Mouse (Mus musculus) bone marrow macrophage, adult 2 months (primary cell): ENCODE results near the gene Cep83. TPM values are rescaled to one million over a fixed set of nuclear protein-coding genes. Genes with fewer than 3 reads are reported as not detected.

Source experiments
- H3K27ac ChIP-seq: 2 replicates; pipeline ENCODE4 v1.5.1; 2012; ENCODE audit warnings: low read depth, low read length; ENCODE audit not compliant: insufficient read depth
- H3K4me1 ChIP-seq: 2 replicates; pipeline ENCODE4 v1.6.1; 2012; ENCODE audit warnings: low read length; ENCODE audit not compliant: control insufficient read depth, insufficient read depth
- H3K4me3 ChIP-seq: 2 replicates; pipeline ENCODE4 v1.5.1; 2012; ENCODE audit warnings: mild to moderate bottlenecking, low read length, moderate library complexity; ENCODE audit not compliant: insufficient read depth
- CTCF ChIP-seq: IDR thresholded peaks from 2 replicates; pipeline ENCODE4 v1.5.1; 2012; ENCODE audit warnings: low read depth, mild to moderate bottlenecking, low read length, moderate library complexity
- POLR2A ChIP-seq: IDR thresholded peaks from 2 replicates; pipeline ENCODE4 v1.6.1; 2012; ENCODE audit warnings: mild to moderate bottlenecking, low read depth, low read length, borderline replicate concordance
- polyA plus RNA-seq: library from polyadenylated mRNA; stranded (reverse); fragments of >200 nt; gene quantifications from 2 replicates; pipeline ENCODE4 v1.2.4, GENCODE M21; 2012; ENCODE audit not compliant: missing spikeins, insufficient read depth, insufficient read length

The Cep83 gene
- 26.4 and 29.6 TPM in 2 replicates for polyA plus RNA-seq

DNA sequence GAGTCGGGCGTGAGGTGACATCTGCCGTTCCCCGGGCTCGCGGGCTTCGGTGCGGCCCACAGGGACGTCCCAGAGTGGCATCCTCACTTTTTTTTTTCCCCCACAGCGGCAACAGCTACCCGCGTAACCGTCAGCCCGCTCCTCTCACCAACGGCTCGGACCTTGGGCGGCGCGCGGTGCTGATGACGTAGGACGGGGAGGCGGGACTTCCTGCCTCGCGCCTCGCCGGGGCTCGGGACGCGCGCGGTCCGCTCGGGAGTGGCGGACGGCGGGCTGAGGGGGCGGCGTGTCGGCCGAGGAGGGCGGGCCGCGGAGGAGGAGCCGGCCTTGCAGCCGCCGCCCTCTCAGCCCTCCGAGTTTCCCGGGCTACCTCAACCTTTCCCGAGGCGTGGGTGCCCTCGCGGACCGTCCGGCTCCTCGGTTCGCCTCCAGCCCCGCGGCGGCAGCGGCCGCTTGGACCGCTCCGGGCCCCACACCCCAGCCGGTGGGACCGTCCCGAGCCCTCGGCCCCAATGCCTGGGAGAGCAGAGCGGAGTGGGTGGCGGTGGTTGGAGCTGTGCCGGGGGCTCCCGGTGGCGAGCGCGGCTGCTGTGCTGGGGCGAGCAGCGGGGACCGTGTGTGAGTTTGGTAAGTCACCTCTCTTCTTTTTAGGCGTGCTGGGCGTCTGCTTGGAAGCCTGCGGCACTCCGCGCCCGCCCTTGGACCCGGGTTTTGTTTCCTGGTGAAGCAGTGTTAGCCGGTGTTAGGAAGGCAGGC, at the start of gene Cep83:
Cep83 (plus strand) TSS at position 235 of the 756 bp plus-strand sequence.
- Histone ChIP-seq H3K4me1 (peaks cover 11% of the 10 kb centered on the region), H3K27ac (peak within 1 kb of the TSS; percentile 80), H3K4me3 (peak within 1 kb of the TSS; percentile 78)
- no peak for TF ChIP-seq CTCF
- no peak for TF ChIP-seq POLR2A

DNA sequence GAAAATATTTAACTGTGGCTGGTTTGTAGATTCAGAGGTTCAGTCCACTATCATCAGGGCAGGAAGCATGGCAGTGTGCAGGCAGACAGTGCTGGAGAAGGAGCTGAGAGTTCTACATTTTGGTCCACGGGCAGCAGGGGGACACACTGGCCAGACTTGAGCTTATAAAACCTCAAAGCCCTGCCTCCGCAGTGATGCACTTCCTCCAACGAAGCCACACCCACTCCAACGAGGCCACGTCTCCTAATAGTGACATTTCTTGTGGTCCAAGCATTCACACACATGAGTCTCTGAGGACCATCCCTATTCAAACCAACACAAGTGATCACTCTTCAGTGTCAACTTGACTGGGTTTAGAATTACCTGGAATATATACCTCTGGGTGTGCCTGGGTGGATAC, 49.2 kb upstream of the Cep83 start:
- TF ChIP-seq CTCF (no peak), POLR2A (no peak)
- Histone ChIP-seq H3K4me1 (peaks cover 29% of the 10 kb centered on the region), H3K27ac (peak overlapping the region; percentile 72), H3K4me3 (no peak overlapping the region)

DNA sequence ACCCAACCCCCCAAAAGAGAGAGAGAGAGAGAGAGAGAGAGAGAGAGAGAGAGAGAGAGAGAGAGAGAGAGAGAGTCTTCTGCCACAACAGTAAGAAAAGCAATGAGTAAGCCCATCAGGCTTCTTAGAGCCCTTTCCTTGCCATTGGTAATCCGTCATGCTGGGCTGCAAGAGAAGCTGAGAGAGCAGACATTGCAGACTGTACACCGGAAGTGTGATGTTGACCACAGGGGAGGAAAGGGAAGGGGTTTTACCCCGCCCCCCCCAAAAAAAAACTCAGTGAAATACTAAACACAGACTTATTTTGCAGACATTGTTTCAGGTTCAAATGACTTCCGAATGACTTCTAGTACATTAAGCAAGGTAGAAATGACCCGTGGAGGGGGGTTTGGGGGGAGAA, 48.4 kb upstream of the Cep83 start:
- TF ChIP-seq CTCF (no peak), POLR2A (no peak)

DNA sequence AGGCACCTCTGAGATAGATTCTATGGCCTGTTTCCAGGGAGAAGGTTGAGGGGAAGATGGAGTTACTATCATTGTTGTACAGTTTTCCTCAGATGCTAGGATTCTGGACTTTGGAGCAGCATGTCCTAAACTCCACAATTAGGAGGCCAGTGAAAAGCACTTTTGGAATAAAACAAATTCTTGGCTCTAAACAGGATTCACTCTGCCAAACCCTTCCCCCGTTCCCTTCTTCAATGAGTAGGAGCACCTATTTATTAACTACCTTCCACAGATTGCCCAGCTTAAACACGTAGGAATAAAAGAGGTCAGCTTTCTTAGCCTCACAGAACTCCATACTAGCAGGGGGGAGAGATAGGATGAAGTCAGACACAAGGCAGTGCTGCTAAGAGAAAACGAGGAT, 24.4 kb upstream of the Cep83 start:
- Histone ChIP-seq H3K4me3 (no peak overlapping the region), H3K27ac (no peak overlapping the region), H3K4me1 (0 out of 2 replicates have a peak, but pooled peaks cover 3% of the 10 kb centered on the region)
- no peak for TF ChIP-seq POLR2A
- no peak for TF ChIP-seq CTCF

More for the DNA sequence above, 48.4 kb upstream of the Cep83 start:
- Histone ChIP-seq H3K4me1 (peaks cover 29% of the 10 kb centered on the region), H3K27ac (peak overlapping the region; percentile 72), H3K4me3 (no peak overlapping the region)

DNA sequence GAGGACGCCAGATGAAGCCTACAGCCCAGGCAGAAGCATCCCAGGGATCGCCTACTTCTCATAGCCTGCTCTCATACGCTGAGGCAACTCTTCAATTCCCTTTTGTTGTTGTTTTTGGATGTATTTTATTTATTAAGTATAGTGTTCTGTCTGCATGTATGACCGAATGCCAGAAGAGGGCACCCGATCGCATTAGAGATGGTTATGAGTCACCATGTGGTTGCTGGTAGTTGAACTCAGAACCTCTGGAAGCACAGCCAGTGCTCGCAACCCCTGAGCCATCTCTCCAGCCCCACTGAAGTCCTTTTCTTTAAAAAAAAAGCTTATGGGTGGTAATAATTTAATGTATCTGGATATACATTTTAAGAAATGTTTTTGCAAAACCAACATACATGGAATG, 24.0 kb upstream of the Cep83 start:
- H3K27ac ChIP-seq, result no peak overlapping the region
- H3K4me1 ChIP-seq, result 0 out of 2 replicates have a peak, but pooled peaks cover 3% of the 10 kb centered on the region
- TF ChIP-seq POLR2A (no peak), CTCF (no peak)
- H3K4me3 ChIP-seq, result no peak overlapping the region

DNA sequence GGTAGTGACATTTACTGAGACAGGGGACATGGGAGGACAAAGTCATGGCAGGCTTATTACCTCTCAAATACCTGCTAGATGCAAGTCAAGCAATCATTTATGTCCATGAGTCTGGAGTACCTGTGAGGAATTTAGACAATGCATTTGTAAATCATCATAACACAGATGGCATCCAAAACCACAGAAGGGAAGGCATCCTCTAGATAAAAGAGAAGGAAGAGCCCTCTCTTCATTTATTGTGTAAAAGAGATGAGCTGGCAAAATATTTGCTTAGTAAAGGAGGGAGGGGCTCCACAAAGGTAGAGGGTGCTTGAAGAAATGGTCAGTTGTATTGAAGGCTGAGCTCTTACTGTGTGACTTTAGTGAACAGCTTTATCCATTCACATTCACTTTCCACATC, 20.3 kb upstream of the Cep83 start:
- Histone ChIP-seq H3K27ac (no peak overlapping the region), H3K4me3 (no peak overlapping the region), H3K4me1 (0 out of 2 replicates have a peak, but pooled peaks cover 3% of the 10 kb centered on the region)
- TF ChIP-seq CTCF, result no peak
- TF ChIP-seq POLR2A, result no peak

DNA sequence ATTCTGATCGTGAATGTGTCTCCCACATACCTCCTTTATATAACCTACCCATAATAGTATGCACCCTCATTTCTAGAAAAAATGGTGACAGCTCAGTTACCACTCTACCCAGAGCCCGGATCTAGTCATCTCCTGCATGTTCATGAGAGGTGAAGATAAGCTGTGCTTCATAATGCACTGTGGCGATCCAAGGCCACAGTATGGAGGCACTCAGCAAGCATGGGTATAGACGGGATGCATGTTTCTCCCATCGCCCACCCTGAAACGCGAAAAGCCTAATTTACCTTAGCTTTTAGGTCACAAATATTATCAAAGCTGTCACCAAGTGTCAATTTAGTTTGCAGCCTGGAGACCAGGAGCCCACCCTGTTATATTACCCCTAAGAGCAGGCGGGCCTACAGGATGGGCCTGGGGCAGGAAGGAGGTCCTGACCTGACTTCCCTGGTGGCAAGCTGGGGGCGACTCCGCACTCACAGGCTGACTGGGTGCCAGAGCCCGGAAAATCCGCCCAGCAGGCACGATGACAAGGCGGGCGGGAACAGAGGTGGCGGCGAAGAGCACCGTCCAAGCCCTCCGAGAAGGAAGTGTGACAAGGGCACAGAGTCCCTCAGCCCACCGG, 544 bp upstream of the Cep83 start:
- Histone ChIP-seq H3K27ac (peak overlapping the region; percentile 80), H3K4me3 (peak overlapping the region; percentile 78), H3K4me1 (peaks cover 11% of the 10 kb centered on the region)
- TF ChIP-seq POLR2A (no peak), CTCF (no peak)

DNA sequence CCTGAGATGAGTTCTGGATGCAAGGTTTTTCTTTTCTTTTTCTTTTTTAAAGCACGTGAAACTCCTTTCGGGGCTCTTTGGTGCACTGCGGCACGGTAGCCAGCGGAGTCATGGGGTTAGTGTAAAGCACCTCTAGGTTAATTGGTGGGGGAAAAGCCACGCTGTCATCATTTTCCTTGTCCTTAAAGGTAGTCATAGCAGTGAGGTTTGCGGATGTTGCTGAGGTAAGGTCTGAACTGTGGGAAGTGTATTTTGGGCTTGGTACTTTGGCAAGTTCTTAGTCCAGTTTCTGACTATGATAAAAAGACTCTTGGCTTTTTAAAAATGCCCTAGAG, 689 bp downstream of the Cep83 start:
- TF ChIP-seq CTCF (no peak), POLR2A (no peak)
- peak overlapping the region; percentile 78 for H3K4me3 ChIP-seq
- H3K4me1 ChIP-seq, result peaks cover 11% of the 10 kb centered on the region
- H3K27ac ChIP-seq, result peak overlapping the region; percentile 67

DNA sequence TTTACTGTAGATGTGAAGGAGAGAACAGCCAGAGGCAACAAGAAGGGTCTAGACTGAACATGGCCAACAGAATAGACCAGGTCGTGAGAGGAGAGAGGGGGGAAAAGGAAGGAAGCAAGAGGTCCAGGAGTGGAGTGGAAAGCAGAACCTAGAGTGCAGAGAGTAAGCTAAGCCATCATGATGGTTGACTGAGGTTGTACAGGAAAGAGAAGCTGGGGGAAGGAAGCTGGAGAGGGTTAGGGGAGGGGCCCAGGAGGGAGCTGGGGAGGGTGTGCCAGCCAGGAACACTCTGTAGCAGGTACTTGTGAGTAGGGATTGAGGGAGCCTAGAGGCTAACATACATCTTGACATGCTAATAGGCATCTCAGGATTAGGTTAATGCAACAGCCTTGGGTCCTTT, 1.9 kb downstream of the Cep83 start:
- TF ChIP-seq POLR2A (no peak), CTCF (no peak)
- H3K4me3 ChIP-seq, result no peak overlapping the region
- peaks cover 11% of the 10 kb centered on the region for H3K4me1 ChIP-seq
- 0 out of 2 replicates have a peak overlapping the region, but pooled peaks have one; percentile 2 for H3K27ac ChIP-seq

DNA sequence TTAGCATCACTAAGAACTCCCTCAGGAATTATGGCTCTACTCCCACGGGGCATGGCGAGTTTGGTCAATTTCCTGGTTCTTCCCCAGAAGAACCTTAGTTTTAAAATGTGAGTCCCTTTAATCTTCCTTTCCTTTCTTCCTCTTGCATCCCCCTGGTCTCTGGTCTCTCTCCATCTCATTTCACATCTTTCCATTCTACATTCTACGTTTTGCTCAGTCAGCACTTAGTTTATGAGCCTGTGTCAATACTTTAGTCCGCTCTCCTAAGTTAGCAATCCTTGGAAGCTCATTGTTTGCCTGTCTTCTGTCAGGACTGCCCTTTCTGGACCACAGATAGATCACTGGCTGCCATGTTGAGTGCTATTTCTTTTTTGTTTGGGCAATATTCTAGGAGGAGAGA, 3.7 kb downstream of the Cep83 start:
- TF ChIP-seq POLR2A (no peak), CTCF (no peak)
- peaks cover 8% of the 10 kb centered on the region for H3K4me1 ChIP-seq
- no peak overlapping the region for H3K4me3 ChIP-seq
- H3K27ac ChIP-seq, result no peak overlapping the region
